Mouse (Mus musculus): ENCODE measurements around the gene Cmpk1. TPM values are rescaled to one million over a fixed set of nuclear protein-coding genes. Genes with fewer than 3 reads are reported as not detected.

Gene Cmpk1
- polyA plus RNA-seq (2017; shearing (Covaris generic)), result 100 to 1,000 TPM; 104 to 117 TPM

DNA sequence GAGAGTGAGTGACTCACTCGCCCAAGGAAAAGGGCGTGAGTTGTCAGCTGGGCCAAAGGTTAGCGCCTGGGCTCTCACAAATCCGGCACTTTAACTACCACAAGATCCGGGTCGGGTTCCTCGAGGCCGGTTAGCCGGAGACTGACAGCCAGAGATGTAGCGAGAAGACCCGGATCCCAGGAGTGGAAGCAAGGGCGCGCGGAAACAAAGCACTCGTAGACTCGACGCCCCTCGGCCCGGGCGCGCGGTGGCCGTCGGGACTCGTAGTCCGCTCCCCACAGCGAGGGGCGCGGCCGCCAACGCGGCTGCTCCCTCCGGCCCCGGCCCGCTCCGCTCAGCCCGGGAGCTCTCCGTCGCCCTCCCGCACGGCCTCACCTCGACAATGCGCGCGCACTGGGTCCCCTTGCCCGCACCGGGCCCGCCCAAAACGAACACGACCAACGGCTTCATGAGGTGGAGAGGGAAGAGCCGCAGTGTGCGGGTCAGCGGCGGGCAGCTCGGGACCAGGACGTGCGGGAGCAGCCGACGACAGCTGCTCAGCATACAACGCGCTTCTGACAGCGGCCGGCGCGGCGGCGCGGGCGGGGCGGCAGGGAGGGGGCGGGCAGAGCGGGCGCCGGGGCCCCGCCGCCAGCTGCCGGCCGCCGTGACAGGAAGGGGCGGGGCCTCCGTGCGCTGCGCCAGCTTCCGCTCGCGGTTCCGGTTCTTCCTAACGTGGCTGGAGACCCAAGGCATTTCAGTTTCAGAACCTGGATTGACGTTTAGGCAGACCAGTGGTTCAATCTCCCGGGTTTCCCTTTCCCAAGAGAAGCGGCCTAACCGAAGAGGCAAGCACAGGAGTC, at the start of gene Cmpk1:
Cmpk1 (minus strand) TSS at position 651 of the 842 bp plus-strand sequence.

GRCm38 (mm10) chr4:114999773-115000428, 12.9 kb upstream of the Cmpk1 start, which contains the start of gene Stil:
TSS of gene Stil (plus strand) at chr4:115000159.

DNA sequence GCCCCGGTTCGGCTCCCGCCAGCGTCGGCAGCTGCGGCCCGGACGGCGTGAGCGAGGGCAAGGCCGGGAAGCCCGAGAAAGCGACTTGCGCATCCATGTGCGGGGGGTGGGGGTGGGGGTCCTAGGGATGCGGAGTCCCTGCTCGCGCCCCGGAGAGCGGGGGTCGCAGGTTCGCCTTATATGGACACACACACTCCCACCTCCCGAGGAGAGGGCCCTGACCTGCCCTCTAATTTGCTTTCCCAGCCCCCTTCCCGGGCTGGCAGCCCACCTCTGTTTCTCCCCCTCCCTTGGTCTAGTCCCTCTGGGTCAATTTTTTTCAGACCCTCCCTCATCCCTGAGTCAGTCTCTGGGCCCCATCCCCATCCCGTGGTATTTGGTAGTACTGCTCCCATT, 61.1 kb downstream of the Cmpk1 start, which contains the start of gene Foxe3:
Foxe3 (minus strand) TSS at position 97 of the 396 bp plus-strand sequence.

Other genes starting within 250 kb of the Cmpk1 start
- not detected for gene Gm12830, start 165.5 kb downstream of the Cmpk1 start, polyA plus RNA-seq (2017; shearing (Covaris generic))
- 1 to 10 TPM in 1 of 2 experiments, under 1 TPM in 1; 0.23 to 1.4 TPM for gene Foxd2, start 78.4 kb downstream of the Cmpk1 start, polyA plus RNA-seq (2017; shearing (Covaris generic))
- not detected for gene Foxe3, start 61.2 kb downstream of the Cmpk1 start, polyA plus RNA-seq (2017; shearing (Covaris generic))
- gene Stil, start 12.9 kb upstream of the Cmpk1 start, polyA plus RNA-seq (2017; shearing (Covaris generic)), result 1 to 10 TPM; 4.6 to 5.6 TPM
- under 1 TPM; 0.36 to 0.61 TPM for gene Tal1, start 69.2 kb upstream of the Cmpk1 start, polyA plus RNA-seq (2017; shearing (Covaris generic))
- gene Pdzk1ip1, start 101.5 kb upstream of the Cmpk1 start, polyA plus RNA-seq (2017; shearing (Covaris generic)), result 10 to 100 TPM; 13.6 to 37.1 TPM
- gene Cyp4x1, start 147.0 kb upstream of the Cmpk1 start, polyA plus RNA-seq (2017; shearing (Covaris generic)), result under 1 TPM in 1 of 2 experiments, not detected in 1; 0.41 TPM